Mouse (Mus musculus) midbrain, postnatal 0 days (tissue): ENCODE measurements around the gene Taok1. TPM values are rescaled to one million over a fixed set of nuclear protein-coding genes. Genes with fewer than 3 reads are reported as not detected.
"Not testable (repeated sequence)": the region's sequence is repeated elsewhere in the genome, so short reads cannot be mapped to it uniquely, and the experiment has no call there.

Experiments used
- ATAC-seq: fragments of 200-750 bp; cut with Nextera tagmentation; 2 replicates; pipeline ENCODE4 v1.8.0; 2017; ENCODE audit warnings: moderate number of reproducible peaks, mild to moderate bottlenecking, moderate TSS enrichment, moderate library complexity; ENCODE audit not compliant: low FRiP score
- DNase-seq: peaks from one replicate; pipeline ENCODE4 v3.0.0-alpha.2; 2015; ENCODE audit warnings: low spot score
- H3K27ac ChIP-seq: fragments of 300-500 bp; sonication (generic); 2 replicates; pipeline ENCODE4 v1.5.1; 2014; ENCODE audit warnings: low read depth, mild to moderate bottlenecking, low read length, mixed read lengths
- H3K27me3 ChIP-seq: fragments of 300-500 bp; sonication (generic); 2 replicates; pipeline ENCODE4 v1.6.1; 2014; ENCODE audit warnings: low read length, control low read depth, mixed read lengths; ENCODE audit not compliant: insufficient read depth
- H3K36me3 ChIP-seq: fragments of 300-500 bp; sonication (generic); 2 replicates; pipeline ENCODE4 v1.6.1; 2014; ENCODE audit warnings: low read length, control low read depth, mixed read lengths; ENCODE audit not compliant: insufficient read depth
- H3K4me1 ChIP-seq: fragments of 300-500 bp; sonication (generic); 2 replicates; pipeline ENCODE4 v1.6.1; 2014; ENCODE audit warnings: mild to moderate bottlenecking, control low read depth, antibody characterized with exemption, low read length, mixed read lengths; ENCODE audit not compliant: insufficient read depth
- H3K4me2 ChIP-seq: fragments of 300-500 bp; sonication (generic); 2 replicates; pipeline ENCODE4 v1.6.1; 2014; ENCODE audit warnings: low read depth, mild to moderate bottlenecking, low read length, mixed read lengths; ENCODE audit not compliant: poor library complexity, severe bottlenecking
- H3K4me3 ChIP-seq: fragments of 300-500 bp; sonication (generic); 2 replicates; pipeline ENCODE4 v1.5.1; 2014; ENCODE audit warnings: low read depth, mild to moderate bottlenecking, low read length, moderate library complexity
- H3K9ac ChIP-seq: fragments of 300-500 bp; sonication (generic); replicated peaks from 2 replicates; pipeline ENCODE4 v1.6.1; 2014; ENCODE audit warnings: mild to moderate bottlenecking, low read length, moderate library complexity, mixed read lengths; ENCODE audit not compliant: poor library complexity, severe bottlenecking
- H3K9me3 ChIP-seq: fragments of 300-500 bp; sonication (generic); 2 replicates; pipeline ENCODE4 v1.6.1; 2016; ENCODE audit warnings: low read length, control low read depth
- CTCF ChIP-seq: IDR thresholded peaks from 2 replicates; pipeline ENCODE4 v1.5.1; 2016; ENCODE audit warnings: antibody characterized with exemption, mild to moderate bottlenecking
- WGBS: fragments of 180-500 bp; shearing (Covaris S2); extraction: QIAGEN DNeasy Blood & Tissue Kit; methylation state at CpG from one replicate; pipeline ENCODE4 v1.1.7; 2014; 5-methylcytosine and 5-hydroxymethylcytosine counted together
- polyA plus RNA-seq: library from polyadenylated mRNA; unstranded; fragments of >200 nt; fragmentation: Nextera tagmentation; extraction: Ambion mirVana; gene quantifications from 2 replicates; pipeline ENCODE4 v1.2.1, GENCODE M21; 2015
- total RNA-seq: library from RNA; depleted of rRNA; stranded (reverse); fragments of >200 nt; gene quantifications from 2 replicates; pipeline ENCODE4 v1.2.3, GENCODE M21; 2014; rRNA removed

The Taok1 gene
- 69.7 and 85.1 TPM in 2 replicates for total RNA-seq
- polyA plus RNA-seq, result 28.0 and 32.6 TPM in 2 replicates

GRCm38 (mm10) chr11:77607538-77608455, at the start of gene Taok1:
Gene Taok1 (minus strand): TSS chr11:77607815.
- TF ChIP-seq CTCF, result no peak
- peak; percentile 95 for ATAC-seq
- Histone ChIP-seq H3K4me1 (no peaks in the 10 kb centered on the region), H3K9me3 (no peaks in the 10 kb centered on the region), H3K4me2 (peak within 1 kb of the TSS; percentile 76), H3K36me3 (no peaks in the 10 kb centered on the region), H3K4me3 (peak within 1 kb of the TSS; percentile 100), H3K27me3 (no peaks in the 10 kb centered on the region), H3K9ac (peak within 1 kb of the TSS; percentile 99), H3K27ac (peak within 1 kb of the TSS; percentile 94)
- 1% methylated on average over 56 of the region's 71 CpGs for WGBS
- peak; percentile 98 for DNase-seq

- ATAC-seq, H3K27ac ChIP-seq, H3K9ac ChIP-seq, H3K27me3 ChIP-seq, H3K4me1 ChIP-seq, H3K9me3 ChIP-seq, H3K4me3 ChIP-seq, H3K4me2 ChIP-seq, H3K36me3 ChIP-seq, DNase-seq: not testable (repeated sequence)
- WGBS, result 99% methylated on average over 4 of the region's 4 CpGs
Measured at GRCm38 (mm10) chr11:77653406-77654190, 46.0 kb upstream of the Taok1 start.

DNA sequence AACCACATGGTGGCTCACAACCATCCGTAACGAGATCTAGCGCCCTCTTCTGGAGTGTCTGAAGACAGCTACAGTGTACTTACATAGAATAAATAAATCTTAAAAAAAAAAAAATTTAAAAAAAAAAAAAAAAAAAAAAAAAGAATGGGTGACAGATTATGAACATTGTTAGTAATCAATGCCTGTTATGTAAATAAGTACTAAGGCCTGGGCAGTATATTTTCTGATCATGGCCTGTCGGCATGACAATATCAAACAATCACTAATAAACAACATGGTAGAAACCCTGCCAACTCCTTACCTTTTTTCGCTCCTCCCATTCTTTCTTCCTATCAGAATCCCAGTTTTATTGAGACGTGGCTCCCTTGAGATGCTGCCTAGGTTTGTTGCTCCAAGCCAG, 44.9 kb upstream of the Taok1 start:
- WGBS, result 61% methylated on average over 6 of the region's 6 CpGs
- ATAC-seq, result no peak
- Histone ChIP-seq H3K36me3 (no peaks in the 10 kb centered on the region), H3K9ac (no peak overlapping the region), H3K27ac (no peak overlapping the region), H3K4me1 (no peaks in the 10 kb centered on the region), H3K4me2 (no peak overlapping the region), H3K9me3 (no peaks in the 10 kb centered on the region), H3K27me3 (no peaks in the 10 kb centered on the region), H3K4me3 (no peak overlapping the region)
- no peak for DNase-seq
- TF ChIP-seq CTCF, result no peak

- Histone ChIP-seq H3K27ac (no peak overlapping the region), H3K4me1 (no peaks in the 10 kb centered on the region), H3K9me3 (no peaks in the 10 kb centered on the region), H3K9ac (no peak overlapping the region), H3K4me2 (no peak overlapping the region), H3K4me3 (no peak overlapping the region), H3K27me3 (no peaks in the 10 kb centered on the region), H3K36me3 (no peaks in the 10 kb centered on the region)
- DNase-seq (no peak), ATAC-seq (no peak)
- no peak for TF ChIP-seq CTCF
- 83% methylated on average over 7 of the region's 7 CpGs for WGBS
Measured at GRCm38 (mm10) chr11:77648878-77649277, 41.3 kb upstream of the Taok1 start.

- Histone ChIP-seq H3K4me1 (no peaks in the 10 kb centered on the region), H3K9ac (no peak overlapping the region), H3K4me2 (no peak overlapping the region), H3K9me3 (no peaks in the 10 kb centered on the region), H3K4me3 (no peak overlapping the region), H3K36me3 (no peaks in the 10 kb centered on the region), H3K27ac (no peak overlapping the region), H3K27me3 (no peaks in the 10 kb centered on the region)
- WGBS, result 83% methylated on average over 4 of the region's 4 CpGs
- no peak for TF ChIP-seq CTCF
- DNase-seq (peak; percentile 14), ATAC-seq (no peak)
Measured at GRCm38 (mm10) chr11:77645481-77645880, 37.9 kb upstream of the Taok1 start.

DNA sequence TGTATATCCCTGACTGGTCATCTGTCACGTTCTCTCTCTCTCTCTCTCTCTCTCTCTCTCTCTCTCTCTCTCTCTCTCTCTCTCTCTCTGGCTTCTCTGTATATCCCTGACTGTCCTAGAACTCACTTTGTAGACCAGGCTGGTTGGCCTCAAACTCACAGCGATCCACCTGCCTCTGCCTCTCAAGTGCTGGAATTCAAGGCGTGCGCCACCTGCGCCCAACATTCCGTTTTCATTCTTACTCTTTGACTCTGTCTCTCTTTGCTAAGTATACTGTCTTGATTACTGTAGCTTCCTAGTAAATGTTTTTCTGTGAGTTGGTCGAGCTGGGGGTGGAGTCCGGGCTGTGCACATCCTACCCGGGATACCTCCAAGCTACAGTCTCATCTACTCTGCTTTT, 33.8 kb upstream of the Taok1 start:
- Histone ChIP-seq H3K27me3 (no peaks in the 10 kb centered on the region), H3K4me1 (no peaks in the 10 kb centered on the region), H3K4me3 (no peak overlapping the region), H3K36me3 (no peaks in the 10 kb centered on the region), H3K9me3 (no peaks in the 10 kb centered on the region), H3K4me2 (no peak overlapping the region), H3K9ac (no peak overlapping the region), H3K27ac (no peak overlapping the region)
- DNase-seq (no peak), ATAC-seq (no peak)
- WGBS, result 89% methylated on average over 8 of the region's 9 CpGs
- no peak for TF ChIP-seq CTCF
